Mouse (Mus musculus): ENCODE measurements around the gene Micu1.

Micu1 gene

DNA sequence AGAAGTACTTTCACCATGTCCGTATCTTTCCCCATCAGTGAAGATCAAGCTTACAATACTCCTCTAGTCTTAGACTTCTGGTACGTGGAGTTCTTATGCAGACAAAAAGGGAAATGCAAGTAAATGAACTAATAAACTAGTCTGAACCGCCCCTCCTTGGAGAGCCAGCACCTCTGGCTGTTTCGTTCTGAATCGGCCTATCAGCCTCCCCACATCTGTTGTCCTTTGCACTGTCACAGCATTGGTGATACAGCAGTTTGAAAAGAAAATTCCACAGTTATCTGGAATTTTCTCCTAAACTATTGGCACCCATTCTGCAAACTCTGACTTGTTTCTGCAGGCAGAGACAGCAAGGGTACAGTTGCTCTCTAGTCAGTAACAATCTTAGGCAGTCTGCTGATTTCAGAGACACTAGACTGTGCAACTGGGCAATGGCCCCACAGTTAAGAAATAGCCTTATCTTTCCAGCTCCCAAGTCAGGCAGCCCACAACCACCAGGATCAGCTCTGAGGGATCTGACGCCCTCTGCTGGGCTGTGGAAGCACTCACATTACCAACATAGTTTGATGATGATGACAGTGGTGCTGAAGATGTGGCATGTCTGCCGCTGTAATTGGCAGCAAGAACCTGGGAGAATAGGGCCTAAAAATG lies 112.4 kb downstream of the Micu1 start:
- no peak for DNase-seq

DNA sequence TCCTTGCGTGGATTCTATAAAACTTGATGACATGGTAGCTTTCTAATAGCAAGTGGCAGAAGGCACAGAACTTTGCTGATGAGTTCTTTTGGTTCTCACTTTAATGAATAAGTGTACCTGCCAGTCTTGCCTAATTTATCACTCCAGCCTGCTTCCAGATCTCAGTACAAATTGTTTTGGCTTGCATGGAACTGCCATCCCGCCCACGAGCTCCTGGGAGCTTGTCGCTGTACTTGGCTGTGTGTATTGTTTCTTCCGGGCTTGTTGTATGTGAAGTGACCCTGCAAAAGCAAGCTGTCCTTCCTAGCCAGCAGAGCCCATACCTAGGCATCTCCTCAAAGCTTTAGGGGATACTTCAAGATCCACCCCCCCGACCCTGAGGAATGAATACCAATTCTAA lies 114.3 kb downstream of the Micu1 start:
- DNase-seq = no peak

DNA sequence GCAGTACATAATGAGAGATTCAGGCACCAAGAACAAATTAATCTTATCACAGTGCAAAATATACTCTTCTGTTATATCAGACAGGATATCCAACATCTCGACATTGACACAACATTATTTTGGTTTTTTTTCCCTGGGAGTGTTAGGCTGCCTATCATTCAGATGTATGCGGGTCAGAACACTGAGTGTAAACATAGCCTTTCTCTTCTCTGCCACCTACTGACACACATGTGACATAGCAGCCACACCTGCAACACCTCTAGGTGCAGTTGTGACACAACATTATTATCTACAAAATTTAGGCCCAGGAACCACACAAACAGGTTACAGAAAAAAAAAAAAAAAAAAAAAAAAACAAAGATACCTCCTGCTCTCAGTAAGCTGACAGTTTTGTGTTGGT lies 115.3 kb downstream of the Micu1 start:
- no peak for DNase-seq

DNA sequence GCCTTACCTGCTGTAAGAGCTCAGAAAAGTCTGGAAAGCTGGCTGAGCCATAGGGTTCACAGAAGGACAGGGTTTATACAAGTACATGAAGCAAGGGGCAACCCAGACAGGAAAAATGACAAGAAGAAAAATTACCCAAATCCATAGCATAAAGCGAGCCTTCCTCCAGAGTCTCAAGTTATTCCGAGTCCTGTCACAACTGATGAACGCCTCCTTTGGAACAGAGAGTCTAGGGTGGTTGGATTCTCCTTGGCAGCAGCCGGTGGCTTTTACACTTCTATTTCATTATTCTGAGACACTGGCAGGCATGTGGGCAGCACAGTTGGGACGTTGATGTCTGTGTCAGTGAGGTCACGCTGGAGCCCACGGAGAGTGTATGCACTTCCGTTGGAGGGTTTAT lies 115.7 kb downstream of the Micu1 start:
- DNase-seq = no peak

DNA sequence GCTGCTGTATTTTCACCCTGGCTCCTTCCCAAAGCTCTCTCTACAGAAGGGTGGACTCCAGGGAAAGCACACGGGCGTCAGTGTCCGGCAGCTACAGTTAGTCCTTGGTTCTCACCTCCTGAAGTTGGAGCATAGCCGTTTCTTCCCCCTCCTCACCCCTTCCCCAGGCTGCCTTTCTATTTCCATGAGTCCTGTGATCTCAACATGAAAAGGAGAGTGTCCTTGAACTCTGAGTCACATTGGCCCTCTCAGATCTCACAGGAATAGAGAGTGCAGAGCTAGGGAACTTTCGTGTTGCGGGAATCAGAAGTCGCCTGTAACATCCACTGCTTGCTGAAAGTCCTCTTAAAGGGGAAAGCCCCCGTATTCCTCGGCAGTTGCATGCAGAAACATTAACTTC lies 116.9 kb downstream of the Micu1 start:
- DNase-seq = no peak

DNA sequence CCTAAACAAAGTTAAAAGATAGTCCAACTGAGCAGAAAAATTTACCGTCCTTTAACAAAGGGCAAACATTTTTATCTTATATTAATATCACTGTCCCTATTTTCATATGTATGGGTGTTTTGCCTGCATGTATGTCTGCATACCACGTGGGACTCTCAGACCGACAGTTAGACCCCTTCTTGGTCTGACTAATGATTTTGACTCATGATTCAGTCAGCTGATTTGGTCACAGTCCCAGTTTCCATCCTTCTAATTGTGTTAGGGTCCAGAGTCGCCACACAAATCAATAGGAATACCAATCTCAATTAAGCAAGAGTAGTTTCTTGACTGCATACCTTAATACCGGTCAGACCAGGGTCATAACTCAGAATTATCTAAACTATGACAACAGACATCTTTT lies 118.6 kb downstream of the Micu1 start:
- no peak for DNase-seq

DNA sequence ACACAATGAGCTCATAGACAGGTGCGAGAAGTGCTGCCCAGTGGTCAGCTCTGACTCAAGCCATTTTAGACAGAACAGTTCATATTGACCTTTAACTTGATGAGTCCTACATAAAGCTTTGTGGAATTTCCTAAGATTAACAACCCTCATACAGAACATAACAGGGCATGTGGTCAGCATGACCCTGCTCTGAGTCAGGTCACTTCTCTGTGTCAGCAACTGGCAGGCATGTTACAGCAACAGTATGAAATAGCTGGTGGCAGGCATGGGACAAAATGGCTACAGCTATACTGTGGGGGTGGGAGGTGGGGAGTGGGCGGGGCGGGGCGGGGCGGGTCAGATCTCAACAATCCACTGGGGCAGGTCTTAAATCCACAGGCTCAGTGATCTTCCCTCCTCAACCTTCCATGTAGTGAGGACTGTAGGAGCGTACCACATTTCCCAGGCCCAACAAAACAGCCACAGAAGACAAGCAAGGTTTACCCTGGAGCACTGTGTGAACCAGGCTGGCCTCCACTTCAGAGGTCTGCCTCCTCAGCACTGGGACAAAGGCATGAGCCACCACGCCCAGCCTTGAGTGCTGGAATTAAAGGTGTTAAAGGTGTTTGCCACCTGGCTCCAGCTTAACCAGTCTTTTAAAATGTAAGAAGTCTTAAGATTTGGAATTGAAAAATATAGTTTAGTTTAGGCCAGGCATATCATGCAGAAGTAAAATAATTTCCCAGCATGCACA lies 119.2 kb downstream of the Micu1 start:
- no peak for DNase-seq

DNA sequence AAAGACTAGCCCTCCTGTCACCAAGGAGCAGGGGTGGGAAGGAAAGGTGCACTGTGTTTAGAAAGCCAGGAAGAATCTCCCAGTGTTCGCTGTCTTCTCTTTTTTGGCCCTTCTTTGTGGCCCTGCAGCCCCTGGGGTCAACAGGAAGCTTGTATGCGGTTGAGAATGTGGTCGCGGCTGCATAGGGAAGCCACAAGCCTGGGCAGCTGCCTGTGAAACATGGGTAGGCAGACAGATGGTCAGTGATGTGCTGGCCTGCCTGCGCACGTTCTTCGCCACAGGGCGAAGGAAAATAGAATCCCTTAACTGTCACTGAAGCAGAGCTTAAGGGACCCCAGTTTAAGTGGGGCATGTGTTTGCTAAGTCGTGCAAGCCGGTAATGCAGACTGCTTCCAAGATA lies 120.6 kb downstream of the Micu1 start:
- no peak for DNase-seq

DNA sequence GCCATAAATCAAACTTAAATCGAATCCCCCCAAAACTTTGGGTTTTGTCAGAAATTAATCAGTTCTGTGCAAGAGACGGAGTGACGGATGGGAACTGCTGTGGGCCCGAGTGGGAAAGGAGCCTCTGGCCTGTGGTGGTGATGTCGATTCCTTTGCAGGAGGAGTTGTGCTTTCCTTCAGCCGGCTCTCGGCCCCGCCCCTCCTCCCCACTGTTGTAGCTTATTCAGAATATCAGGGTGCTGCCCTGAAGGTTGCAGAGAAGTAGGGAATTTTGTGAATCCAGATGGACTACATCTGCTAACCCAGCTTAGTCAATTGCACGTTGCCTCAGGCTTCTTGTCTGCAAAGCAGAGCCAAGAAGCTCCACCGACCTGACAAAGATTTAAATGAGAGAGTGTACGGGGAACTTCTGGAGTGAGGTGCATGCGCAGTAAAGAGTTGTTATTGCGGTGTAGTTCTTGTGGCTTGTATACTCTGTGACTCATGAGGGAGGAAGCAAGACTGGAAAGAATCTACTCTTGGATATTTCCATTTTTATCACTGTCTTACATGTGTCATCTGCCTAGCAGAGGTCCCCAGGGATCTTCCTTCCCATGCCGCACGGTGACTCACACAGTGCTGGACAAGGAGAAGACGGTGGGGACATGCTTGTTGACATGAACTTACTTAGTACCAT lies 123.0 kb downstream of the Micu1 start:
- DNase-seq = no peak

DNA sequence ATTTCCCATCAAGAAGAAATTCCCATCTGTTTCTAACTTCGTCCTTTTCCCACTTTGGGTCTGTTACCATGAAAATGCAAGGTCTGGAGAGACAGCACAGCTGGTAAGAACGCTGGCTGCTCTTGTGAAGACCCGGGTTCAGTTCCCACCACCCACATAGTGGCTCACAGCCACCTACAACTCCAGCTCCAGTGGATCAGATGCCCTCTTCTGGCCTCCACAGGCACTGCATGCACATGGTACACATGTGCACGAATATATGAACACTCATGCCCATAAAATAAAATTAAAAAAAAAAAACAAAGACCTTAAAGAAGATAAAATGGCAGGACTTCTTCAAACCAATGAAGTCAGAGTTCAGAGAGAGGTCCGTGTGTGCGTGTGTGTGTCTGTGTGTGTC lies 127.6 kb downstream of the Micu1 start:
- no peak for DNase-seq

DNA sequence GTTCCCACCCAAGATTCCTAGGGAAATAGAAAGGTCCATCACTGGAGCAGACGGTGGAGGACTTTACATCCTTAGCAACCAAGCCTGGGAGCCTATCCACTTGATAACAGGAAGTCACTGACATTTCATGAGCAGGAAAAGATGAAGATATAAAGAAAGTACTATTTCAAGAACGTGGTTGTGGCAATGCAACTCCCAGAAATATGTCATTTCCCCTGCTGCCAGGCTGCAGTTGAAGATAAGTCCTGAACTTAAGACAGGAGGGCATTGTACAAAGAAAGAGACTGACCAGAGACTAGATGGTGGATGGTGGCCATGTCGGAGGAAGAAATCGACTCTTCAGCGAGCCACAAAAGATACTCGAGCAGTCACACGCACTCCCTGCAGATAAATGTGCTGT lies 129.7 kb downstream of the Micu1 start:
- no peak for DNase-seq

DNA sequence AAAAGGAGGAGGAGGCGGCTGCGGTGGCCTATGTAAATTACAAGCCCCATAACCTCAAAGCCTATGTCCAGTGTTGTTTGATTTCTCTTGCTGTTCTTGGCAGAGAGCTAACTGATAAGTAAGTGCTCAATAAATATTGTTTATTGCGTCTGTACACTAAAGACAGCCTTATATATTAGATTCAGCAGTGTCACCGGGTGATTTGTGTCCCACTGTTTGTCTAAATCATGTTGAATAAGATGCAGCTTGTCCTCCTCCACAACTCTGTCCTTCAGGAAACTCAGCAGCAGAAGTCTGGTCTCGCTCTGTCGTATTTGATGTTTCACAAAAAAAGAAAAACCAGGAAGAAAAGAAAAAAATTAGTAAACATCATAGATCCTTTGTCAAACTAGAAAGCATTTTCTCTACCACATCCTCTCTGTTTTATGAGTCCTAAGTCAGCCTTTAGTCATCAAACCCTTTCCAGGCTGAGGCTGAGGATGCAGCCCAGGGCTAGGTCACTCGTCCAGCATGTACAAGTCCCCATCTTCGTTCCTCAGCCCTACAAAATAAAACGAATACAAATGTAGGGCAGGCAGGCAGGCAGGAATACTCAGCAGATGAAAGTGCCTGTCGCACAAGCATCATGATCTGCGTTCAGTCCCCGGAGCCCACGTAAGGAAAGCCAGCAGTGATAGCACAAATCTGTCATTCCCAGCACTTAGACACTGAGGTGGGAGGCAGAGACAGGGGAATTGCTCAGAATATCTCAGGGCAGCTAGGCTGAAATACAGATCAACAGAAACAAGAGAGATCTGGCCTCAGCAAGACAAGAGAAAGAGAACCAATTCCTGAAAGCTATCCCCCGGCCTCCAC lies 133.3 kb downstream of the Micu1 start:
- DNase-seq = no peak

DNA sequence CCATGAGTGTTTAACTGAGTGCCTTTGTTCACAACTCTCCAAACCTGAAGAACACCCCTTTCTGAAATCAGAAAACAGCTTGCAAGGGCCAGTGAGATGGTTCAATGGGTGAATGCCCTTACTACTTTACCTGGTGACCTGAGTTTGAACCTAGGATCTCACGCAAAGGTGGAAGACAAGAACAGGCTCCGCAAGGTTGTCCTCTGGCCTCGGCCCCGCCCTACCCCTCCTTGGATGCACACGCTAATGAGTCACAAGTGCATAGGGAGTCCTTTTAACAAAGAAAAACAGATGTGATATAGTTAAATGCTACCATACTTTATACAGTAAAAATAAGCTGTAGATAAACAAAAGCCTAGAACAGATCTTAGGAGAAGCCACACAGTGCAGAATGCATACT lies 135.2 kb downstream of the Micu1 start:
- no peak for DNase-seq

DNA sequence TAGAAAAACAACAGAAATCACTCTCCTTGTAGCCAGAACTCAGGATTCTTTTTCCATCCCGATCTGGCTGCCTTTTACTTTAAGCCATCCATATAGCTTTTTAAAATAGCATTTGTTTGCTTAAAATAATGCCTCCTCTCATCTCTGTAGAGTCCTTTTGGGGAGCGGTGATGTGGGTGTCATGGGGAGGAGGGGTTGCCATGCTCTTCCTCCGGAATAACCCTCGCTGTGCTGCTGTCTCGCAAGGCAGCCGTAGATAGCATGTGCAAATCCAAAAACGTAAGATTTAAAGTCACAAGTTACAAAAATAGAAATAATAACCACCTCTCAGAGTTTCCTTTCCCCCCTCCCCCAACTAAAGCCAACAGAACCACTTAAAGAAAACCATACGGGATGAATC lies 139.2 kb downstream of the Micu1 start:
- DNase-seq = no peak

DNA sequence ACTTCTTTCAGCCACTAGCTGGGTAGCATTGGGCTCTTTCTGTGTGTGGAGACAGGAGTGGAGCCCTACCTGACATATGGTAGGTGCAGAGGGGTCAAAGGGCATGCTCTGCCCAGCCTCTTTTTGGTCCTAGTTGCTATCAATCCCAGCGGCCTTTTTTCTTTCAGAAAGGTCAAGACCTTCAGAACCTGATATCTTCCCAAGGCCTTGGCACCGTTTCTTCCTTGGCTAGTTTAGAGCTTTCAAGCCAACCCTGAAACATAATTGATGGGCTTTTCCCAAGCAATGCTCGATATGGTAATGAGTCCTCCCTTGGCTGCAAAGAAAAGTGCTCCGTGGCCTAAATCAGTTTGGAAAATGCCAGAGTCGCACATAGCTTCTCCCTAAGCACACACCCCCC lies 140.8 kb downstream of the Micu1 start:
- no peak for DNase-seq

DNA sequence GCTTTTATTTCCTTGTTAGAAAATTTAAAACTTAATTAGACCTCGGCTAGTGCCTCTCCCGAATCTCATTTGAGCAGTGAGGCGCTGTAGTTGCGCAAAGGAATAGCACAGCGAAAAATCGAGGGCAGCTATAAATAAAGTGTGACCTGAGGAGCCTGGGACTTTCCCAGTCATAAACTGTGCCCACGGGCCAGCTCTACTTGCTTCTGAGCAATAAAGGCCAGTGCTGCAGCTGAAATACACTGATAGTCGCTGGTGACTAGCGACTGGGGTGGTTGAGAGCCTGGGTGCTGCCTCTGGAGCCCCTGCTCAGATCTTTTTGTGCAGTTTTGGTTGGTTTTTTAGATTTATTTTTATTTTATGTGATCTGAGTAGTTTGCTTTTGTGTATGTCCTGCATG lies 142.4 kb downstream of the Micu1 start:
- DNase-seq = no peak

DNA sequence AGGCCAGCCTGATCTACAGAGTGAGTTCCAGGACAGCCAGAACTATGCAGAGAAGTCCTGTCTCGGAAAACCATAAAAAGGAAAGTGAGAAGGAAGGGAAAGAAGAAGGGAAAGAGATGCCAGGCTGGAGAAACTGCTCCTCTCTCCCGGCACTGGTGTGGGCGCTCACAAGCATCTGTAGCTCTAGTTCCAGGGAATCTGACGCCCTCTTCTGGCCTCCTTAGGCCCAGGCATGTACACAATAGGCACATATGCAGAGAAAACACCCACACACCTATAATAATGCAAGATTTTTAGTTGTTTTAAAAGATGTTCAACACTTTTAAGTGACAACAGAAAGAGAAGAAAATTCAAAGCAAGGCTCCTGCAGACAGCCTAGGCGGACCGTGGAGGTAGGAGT lies 144.1 kb downstream of the Micu1 start:
- no peak for DNase-seq

DNA sequence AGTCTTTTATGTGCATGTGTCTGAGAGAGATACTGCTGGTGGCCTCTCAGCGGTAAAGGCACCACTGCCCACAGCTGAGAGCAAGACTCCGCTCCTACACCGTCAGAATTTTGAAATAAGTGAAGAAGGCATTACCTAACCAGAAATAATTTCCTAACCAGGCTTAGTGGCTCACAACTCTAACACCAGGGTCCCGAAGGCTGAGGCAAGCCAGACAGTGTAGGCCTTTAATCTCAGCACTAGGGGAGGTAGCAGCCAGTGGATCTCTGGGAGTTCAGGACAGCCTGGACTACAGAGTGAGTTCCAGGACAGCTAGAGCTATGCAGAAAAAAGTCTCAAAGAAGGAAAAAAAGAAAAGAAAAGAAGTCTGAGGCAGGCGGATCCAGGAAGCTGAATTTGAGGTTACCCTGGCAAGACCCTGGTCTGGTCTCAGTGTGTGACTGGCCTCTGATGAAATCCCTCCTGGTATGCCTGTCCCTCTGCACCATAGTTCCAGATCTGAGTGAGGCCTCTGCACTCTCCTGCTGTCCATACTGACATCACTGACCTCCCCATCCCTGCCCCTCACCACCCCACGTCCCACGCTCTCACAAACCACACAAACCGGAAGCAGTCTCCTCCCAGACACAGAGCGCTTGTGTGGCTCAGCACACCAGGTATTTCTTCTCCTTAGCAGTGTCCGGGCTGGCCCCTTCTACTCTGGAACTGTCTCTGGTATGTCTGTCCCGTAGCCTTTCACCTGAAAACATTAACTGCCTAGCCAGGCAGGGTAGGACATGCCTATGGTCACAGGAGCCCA lies 146.0 kb downstream of the Micu1 start:
- no peak for DNase-seq

DNA sequence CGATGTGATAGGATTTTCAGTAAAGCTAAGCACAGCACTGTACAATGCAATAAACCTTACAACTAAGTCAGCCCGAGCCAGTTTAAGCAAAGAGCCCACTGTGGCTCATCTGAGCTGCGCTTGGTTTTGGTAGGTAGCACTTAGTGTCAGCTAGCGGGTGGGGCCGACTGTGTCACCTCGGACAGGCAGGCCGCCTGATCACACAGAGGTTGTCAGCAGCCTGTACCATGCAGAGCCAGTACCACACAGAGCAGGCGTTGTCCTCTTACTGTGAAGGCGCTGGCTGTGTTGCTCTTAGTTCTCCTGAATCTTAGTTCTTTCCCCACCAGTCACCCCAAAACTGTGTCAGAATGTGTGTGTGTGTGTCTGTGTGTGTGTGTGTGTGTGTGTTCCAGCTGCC lies 146.7 kb downstream of the Micu1 start:
- no peak for DNase-seq

DNA sequence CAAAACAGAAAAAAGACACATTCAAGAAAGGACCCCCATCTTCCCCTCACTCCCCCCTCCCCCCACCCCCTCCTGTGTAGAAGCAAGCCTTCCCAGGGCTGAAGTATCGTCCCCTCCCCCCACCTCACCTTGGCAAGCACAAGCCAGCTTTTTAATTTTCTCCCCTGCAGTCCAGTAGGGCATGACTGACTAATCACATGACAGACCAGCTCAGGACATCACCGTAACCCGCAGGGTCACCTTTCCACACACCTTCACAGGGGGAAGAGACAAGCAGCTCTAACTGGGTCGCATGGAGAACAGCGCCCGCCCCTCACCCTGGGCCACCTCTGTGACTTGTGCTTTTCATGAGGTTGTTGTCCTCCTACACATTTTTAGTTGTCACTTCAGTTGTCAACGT lies 147.1 kb downstream of the Micu1 start:
- no peak for DNase-seq

DNA sequence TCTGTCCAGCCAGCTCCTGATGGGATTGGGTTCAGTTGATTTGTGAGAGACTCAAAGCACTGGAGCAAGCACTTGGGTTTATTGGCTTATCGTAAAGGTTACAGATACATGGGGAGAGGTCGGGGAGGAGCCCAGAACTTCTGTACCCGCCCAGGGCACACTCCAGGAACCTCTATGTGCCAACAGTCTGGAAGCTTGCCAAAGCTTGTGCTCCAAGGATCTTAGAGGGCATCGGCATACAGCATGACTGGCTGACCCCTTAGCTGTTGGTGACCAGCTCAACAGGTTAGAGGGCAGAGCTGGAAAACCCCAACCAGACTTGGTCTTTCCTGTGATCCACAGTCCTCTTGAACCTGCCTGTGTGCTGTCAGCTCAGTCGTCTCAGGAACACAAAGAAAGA lies 154.9 kb downstream of the Micu1 start:
- no peak for DNase-seq

DNA sequence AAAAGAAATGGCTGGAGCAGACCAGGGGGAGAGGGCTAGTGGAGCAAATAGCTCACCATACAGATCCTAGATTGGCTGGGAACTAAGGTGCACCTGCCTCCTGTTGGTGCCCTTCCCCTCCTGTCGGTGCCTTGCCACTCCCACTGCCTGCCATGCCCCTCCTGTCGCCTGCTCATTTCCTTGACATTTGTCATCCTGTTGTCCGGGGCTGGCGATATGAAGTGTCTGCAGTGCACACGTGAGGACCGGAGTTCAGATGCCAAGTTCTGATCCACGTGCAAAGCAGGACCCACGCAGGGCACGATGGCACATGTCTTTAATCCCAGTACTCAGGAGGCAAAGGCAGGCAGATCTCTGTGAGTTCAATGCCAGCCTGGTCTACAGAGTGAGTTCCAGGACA lies 158.4 kb downstream of the Micu1 start:
- DNase-seq = no peak

DNA sequence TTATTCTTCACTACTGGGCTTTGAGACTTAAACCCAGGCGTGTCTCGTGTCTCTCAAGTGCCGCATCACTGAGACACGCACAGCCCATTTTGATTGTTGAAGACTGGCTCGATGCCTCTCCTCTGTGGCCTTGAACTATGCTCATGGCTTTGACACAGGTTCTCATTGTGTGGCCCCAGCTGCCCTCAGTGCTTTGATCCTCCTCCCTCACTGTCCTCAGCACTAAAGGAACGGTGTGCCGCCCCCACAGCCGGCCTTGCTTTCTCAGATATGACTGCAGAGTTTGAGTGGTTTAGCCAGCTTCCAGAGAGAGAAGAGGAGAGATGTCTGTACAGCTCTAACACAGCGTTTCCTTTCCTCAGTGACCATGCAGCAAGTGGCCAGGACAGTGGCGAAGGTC lies 158.9 kb downstream of the Micu1 start:
- no peak for DNase-seq

All from spleen, adult 18-20 months (tissue).